Mouse (Mus musculus) hindbrain, embryonic 12.5 days (tissue): ENCODE measurements around the gene Tln1. TPM values are rescaled to one million over a fixed set of nuclear protein-coding genes. Genes with fewer than 3 reads are reported as not detected.
"Not testable (repeated sequence)": the region's sequence is repeated elsewhere in the genome, so short reads cannot be mapped to it uniquely, and the experiment has no call there.

Experiments used
- ATAC-seq: fragments of 200-750 bp; cut with Nextera tagmentation; 2 replicates; pipeline ENCODE4 v1.8.0; 2017; ENCODE audit warnings: moderate TSS enrichment; ENCODE audit not compliant: low FRiP score
- H3K27ac ChIP-seq: fragments of 300-500 bp; sonication (generic); 2 replicates; pipeline ENCODE4 v1.5.1; 2016; ENCODE audit warnings: mild to moderate bottlenecking
- H3K27me3 ChIP-seq: fragments of 300-500 bp; sonication (generic); 2 replicates; pipeline ENCODE4 v1.6.1; 2016; ENCODE audit warnings: mild to moderate bottlenecking
- H3K36me3 ChIP-seq: fragments of 300-500 bp; sonication (generic); 2 replicates; pipeline ENCODE4 v1.6.1; 2016; ENCODE audit warnings: mild to moderate bottlenecking
- H3K4me1 ChIP-seq: fragments of 300-500 bp; sonication (generic); 2 replicates; pipeline ENCODE4 v1.6.1; 2016
- H3K4me2 ChIP-seq: fragments of 300-500 bp; sonication (generic); replicated peaks from 2 replicates; pipeline ENCODE4 v1.6.1; 2016; ENCODE audit warnings: mild to moderate bottlenecking
- H3K4me3 ChIP-seq: fragments of 300-500 bp; sonication (generic); 2 replicates; pipeline ENCODE4 v1.5.1; 2016; ENCODE audit warnings: mild to moderate bottlenecking
- H3K9ac ChIP-seq: fragments of 300-500 bp; sonication (generic); 2 replicates; pipeline ENCODE4 v1.6.1; 2016; ENCODE audit warnings: mild to moderate bottlenecking, moderate library complexity
- H3K9me3 ChIP-seq: fragments of 300-500 bp; sonication (generic); replicated peaks from 2 replicates; pipeline ENCODE4 v1.6.1; 2016; ENCODE audit warnings: mild to moderate bottlenecking
- WGBS: fragments of 180-500 bp; shearing (Covaris S2); methylation state at CpG from one replicate; pipeline ENCODE4 v1.1.7; 2016; 5-methylcytosine and 5-hydroxymethylcytosine counted together
- polyA plus RNA-seq: library from polyadenylated mRNA; unstranded; fragments of >200 nt; fragmentation: Nextera tagmentation; extraction: Ambion mirVana; gene quantifications from 2 replicates; pipeline ENCODE4 v1.2.1, GENCODE M21; 2016

Tln1 gene
- polyA plus RNA-seq, result 70.5 and 71.7 TPM in 2 replicates

- Histone ChIP-seq H3K4me3 (peak within 1 kb of the TSS; percentile 85), H3K36me3 (peaks cover 26% of the 10 kb centered on the region), H3K4me1 (peaks cover 55% of the 10 kb centered on the region), H3K9ac (peak within 1 kb of the TSS; percentile 93), H3K27me3 (no peaks in the 10 kb centered on the region), H3K4me2 (peak within 1 kb of the TSS; percentile 92), H3K9me3 (no peaks in the 10 kb centered on the region), H3K27ac (peak within 1 kb of the TSS; percentile 97)
- under 1% methylated on average over 61 of the region's 62 CpGs for WGBS
- peak; percentile 96 for ATAC-seq
Observed at GRCm38 (mm10) chr4:43561997-43562768, at the start of gene Tln1, which contains the start of gene Creb3. Gene Tln1, minus strand, starts transcription at chr4:43562691. Gene Creb3, plus strand, starts transcription at chr4:43562332.

- H3K9ac ChIP-seq, result no peak overlapping the region
- 81% methylated on average over 9 of the region's 9 CpGs for WGBS
- H3K9me3 ChIP-seq, result no peaks in the 10 kb centered on the region
- no peak overlapping the region for H3K27ac ChIP-seq
- H3K4me2 ChIP-seq, result no peak overlapping the region
- no peaks in the 10 kb centered on the region for H3K27me3 ChIP-seq
- no peak overlapping the region for H3K4me3 ChIP-seq
- no peaks in the 10 kb centered on the region for H3K4me1 ChIP-seq
- ATAC-seq, result no peak
- H3K36me3 ChIP-seq, result no peaks in the 10 kb centered on the region
Observed at GRCm38 (mm10) chr4:43604751-43605685, 42.5 kb upstream of the Tln1 start.

GRCm38 (mm10) chr4:43604099-43604498 lies 41.6 kb upstream of the Tln1 start:
- 59% methylated on average over 3 of the region's 3 CpGs for whole genome bisulfite sequencing
- Histone ChIP-seq H3K4me1 (no peaks in the 10 kb centered on the region), H3K9ac (no peak overlapping the region), H3K4me2 (no peak overlapping the region), H3K9me3 (no peaks in the 10 kb centered on the region), H3K27me3 (no peaks in the 10 kb centered on the region), H3K4me3 (no peak overlapping the region), H3K36me3 (no peaks in the 10 kb centered on the region), H3K27ac (no peak overlapping the region)
- no peak for ATAC-seq

GRCm38 (mm10) chr4:43600195-43600934 lies 37.9 kb upstream of the Tln1 start:
- no peak overlapping the region for H3K9ac ChIP-seq
- no peak for ATAC-seq
- 84% methylated on average over 9 of the region's 9 CpGs for WGBS
- no peaks in the 10 kb centered on the region for H3K36me3 ChIP-seq
- no peaks in the 10 kb centered on the region for H3K4me1 ChIP-seq
- no peak overlapping the region for H3K27ac ChIP-seq
- no peak overlapping the region for H3K4me2 ChIP-seq
- H3K4me3 ChIP-seq, result no peak overlapping the region
- no peaks in the 10 kb centered on the region for H3K27me3 ChIP-seq
- no peaks in the 10 kb centered on the region for H3K9me3 ChIP-seq

GRCm38 (mm10) chr4:43598650-43599380 lies 36.3 kb upstream of the Tln1 start:
- no peaks in the 10 kb centered on the region for H3K9me3 ChIP-seq
- no peaks in the 10 kb centered on the region for H3K4me1 ChIP-seq
- H3K4me2 ChIP-seq, result no peak overlapping the region
- no peaks in the 10 kb centered on the region for H3K36me3 ChIP-seq
- WGBS, result 83% methylated on average over 7 of the region's 7 CpGs
- ATAC-seq, result no peak
- no peak overlapping the region for H3K4me3 ChIP-seq
- no peak overlapping the region for H3K9ac ChIP-seq
- H3K27me3 ChIP-seq, result no peaks in the 10 kb centered on the region
- H3K27ac ChIP-seq, result no peak overlapping the region

GRCm38 (mm10) chr4:43598200-43598599 lies 35.7 kb upstream of the Tln1 start:
- H3K4me1 ChIP-seq, result 0 out of 2 replicates have a peak, but pooled peaks cover 3% of the 10 kb centered on the region
- H3K4me2 ChIP-seq, result no peak overlapping the region
- H3K36me3 ChIP-seq, result no peaks in the 10 kb centered on the region
- H3K27ac ChIP-seq, result no peak overlapping the region
- WGBS, result 83% methylated on average over 4 of the region's 4 CpGs
- no peaks in the 10 kb centered on the region for H3K27me3 ChIP-seq
- ATAC-seq, result no peak
- H3K9me3 ChIP-seq, result no peaks in the 10 kb centered on the region
- H3K4me3 ChIP-seq, result no peak overlapping the region
- no peak overlapping the region for H3K9ac ChIP-seq

GRCm38 (mm10) chr4:43596597-43596996 lies 34.1 kb upstream of the Tln1 start:
- WGBS, result 84% methylated on average over 2 of the region's 2 CpGs
- not testable (repeated sequence) for H3K4me2 ChIP-seq, H3K27me3 ChIP-seq, H3K36me3 ChIP-seq, ATAC-seq, H3K27ac ChIP-seq, H3K9me3 ChIP-seq, H3K9ac ChIP-seq, H3K4me1 ChIP-seq, H3K4me3 ChIP-seq

- H3K4me1 ChIP-seq, result 0 out of 2 replicates have a peak, but pooled peaks cover 3% of the 10 kb centered on the region
- H3K27ac ChIP-seq, result no peak overlapping the region
- no peak overlapping the region for H3K9ac ChIP-seq
- no peak overlapping the region for H3K4me2 ChIP-seq
- H3K4me3 ChIP-seq, result no peak overlapping the region
- no peaks in the 10 kb centered on the region for H3K9me3 ChIP-seq
- WGBS, result 74% methylated on average over 3 of the region's 3 CpGs
- ATAC-seq, result no peak
- no peaks in the 10 kb centered on the region for H3K27me3 ChIP-seq
- no peaks in the 10 kb centered on the region for H3K36me3 ChIP-seq
Observed at GRCm38 (mm10) chr4:43593453-43593852, 31.0 kb upstream of the Tln1 start.

GRCm38 (mm10) chr4:43591961-43592360 lies 29.5 kb upstream of the Tln1 start:
- H3K4me2 ChIP-seq, result no peak overlapping the region
- H3K9ac ChIP-seq, result no peak overlapping the region
- no peak overlapping the region for H3K27ac ChIP-seq
- WGBS, result 72% methylated on average over 3 of the region's 3 CpGs
- H3K4me1 ChIP-seq, result 0 out of 2 replicates have a peak, but pooled peaks cover 3% of the 10 kb centered on the region
- no peaks in the 10 kb centered on the region for H3K27me3 ChIP-seq
- ATAC-seq, result no peak
- no peak overlapping the region for H3K4me3 ChIP-seq
- H3K36me3 ChIP-seq, result no peaks in the 10 kb centered on the region
- no peaks in the 10 kb centered on the region for H3K9me3 ChIP-seq

- no peak for ATAC-seq
- WGBS, result 85% methylated on average over 5 of the region's 5 CpGs
- H3K4me1 ChIP-seq, result 0 out of 2 replicates have a peak, but pooled peaks cover 3% of the 10 kb centered on the region
Observed at GRCm38 (mm10) chr4:43591543-43591942, 29.1 kb upstream of the Tln1 start.

GRCm38 (mm10) chr4:43587681-43588080 lies 25.2 kb upstream of the Tln1 start:
- Histone ChIP-seq H3K4me3 (no peak overlapping the region), H3K9ac (no peak overlapping the region), H3K36me3 (peaks cover 22% of the 10 kb centered on the region), H3K9me3 (no peaks in the 10 kb centered on the region), H3K4me1 (peaks cover 2% of the 10 kb centered on the region; the same call in 1 of the 2 replicates), H3K27ac (no peak overlapping the region), H3K27me3 (no peaks in the 10 kb centered on the region), H3K4me2 (no peak overlapping the region)
- ATAC-seq, result no peak
- WGBS, result 65% methylated on average over 7 of the region's 7 CpGs

More at GRCm38 (mm10) chr4:43591543-43591942, 29.1 kb upstream of the Tln1 start:
- no peak overlapping the region for H3K27ac ChIP-seq
- H3K9ac ChIP-seq, result no peak overlapping the region
- no peak overlapping the region for H3K4me3 ChIP-seq
- no peaks in the 10 kb centered on the region for H3K9me3 ChIP-seq
- H3K36me3 ChIP-seq, result no peaks in the 10 kb centered on the region
- H3K27me3 ChIP-seq, result no peaks in the 10 kb centered on the region
- H3K4me2 ChIP-seq, result no peak overlapping the region
